Mouse (Mus musculus) limb, embryonic 14.5 days (tissue): ENCODE measurements around the gene Gpr1. TPM values are rescaled to one million over a fixed set of nuclear protein-coding genes. Genes with fewer than 3 reads are reported as not detected.

Experiments
- ATAC-seq: fragments of 200-750 bp; cut with Nextera tagmentation; 2 replicates; pipeline ENCODE4 v1.8.0; 2017; ENCODE audit warnings: low read depth, moderate number of reproducible peaks, moderate TSS enrichment; ENCODE audit not compliant: low FRiP score
- DNase-seq: peaks from one replicate; pipeline ENCODE4 v3.0.0-alpha.2; 2015; ENCODE audit warnings: low spot score
- H3K27ac ChIP-seq: fragments of 300-500 bp; sonication (generic); replicated peaks from 2 replicates; pipeline ENCODE4 v1.5.1; 2014; ENCODE audit warnings: low read depth, mild to moderate bottlenecking, low read length, moderate library complexity, mixed read lengths
- H3K27me3 ChIP-seq: fragments of 300-500 bp; sonication (generic); 2 replicates; pipeline ENCODE4 v1.6.1; 2014; ENCODE audit warnings: low read length, mixed read lengths; ENCODE audit not compliant: control insufficient read depth, insufficient read depth
- H3K36me3 ChIP-seq: fragments of 300-500 bp; sonication (generic); 2 replicates; pipeline ENCODE4 v1.6.1; 2014; ENCODE audit warnings: mild to moderate bottlenecking, low read length, moderate library complexity, mixed read lengths; ENCODE audit not compliant: control insufficient read depth, insufficient read depth
- H3K4me1 ChIP-seq: fragments of 300-500 bp; sonication (generic); 2 replicates; pipeline ENCODE4 v1.6.1; 2014; ENCODE audit warnings: antibody characterized with exemption, low read length, mixed read lengths; ENCODE audit not compliant: control insufficient read depth, insufficient read depth
- H3K4me2 ChIP-seq: fragments of 300-500 bp; sonication (generic); replicated peaks from 2 replicates; pipeline ENCODE4 v1.6.1; 2014; ENCODE audit warnings: low read depth, mild to moderate bottlenecking, low read length, moderate library complexity; ENCODE audit not compliant: severe bottlenecking
- H3K4me3 ChIP-seq: fragments of 300-500 bp; sonication (generic); replicated peaks from 2 replicates; pipeline ENCODE4 v1.5.1; 2014; ENCODE audit warnings: low read length
- H3K9ac ChIP-seq: fragments of 300-500 bp; sonication (generic); 2 replicates; pipeline ENCODE4 v1.6.1; 2014; ENCODE audit warnings: mild to moderate bottlenecking, low read depth, low read length, moderate library complexity; ENCODE audit not compliant: severe bottlenecking
- H3K9me3 ChIP-seq: fragments of 300-500 bp; sonication (generic); 2 replicates; pipeline ENCODE4 v1.6.1; 2016; ENCODE audit warnings: low read length; ENCODE audit not compliant: control insufficient read depth
- POLR2A ChIP-seq: fragments of 200-500 bp; IDR thresholded peaks from 2 replicates; pipeline ENCODE4 v1.8.0; 2012; ENCODE audit warnings: inconsistent platforms, mild to moderate bottlenecking, moderate library complexity, borderline replicate concordance; ENCODE audit not compliant: insufficient read depth, insufficient read length; ENCODE audit errors: extremely low read depth
- WGBS: fragments of 180-500 bp; shearing (Covaris S2); extraction: QIAGEN DNeasy Blood & Tissue Kit; methylation state at CpG from one replicate; pipeline ENCODE4 v1.1.7; 2014; 5-methylcytosine and 5-hydroxymethylcytosine counted together
- polyA plus RNA-seq, 2 experiments: library from polyadenylated mRNA; depleted of rRNA in 1 of 2; stranded (reverse) in 1 of 2; unstranded in 1 of 2; fragments of >200 nt; fragmentation: Nextera tagmentation in 1 of 2; extraction: Ambion mirVana in 1 of 2; gene quantifications; 2 replicates each; pipeline versions ENCODE4 v1.2.1 to v1.2.3; 2012 to 2014

Gene Gpr1
- polyA plus RNA-seq, 2 experiments = 0.29 to 0.34 TPM

DNA sequence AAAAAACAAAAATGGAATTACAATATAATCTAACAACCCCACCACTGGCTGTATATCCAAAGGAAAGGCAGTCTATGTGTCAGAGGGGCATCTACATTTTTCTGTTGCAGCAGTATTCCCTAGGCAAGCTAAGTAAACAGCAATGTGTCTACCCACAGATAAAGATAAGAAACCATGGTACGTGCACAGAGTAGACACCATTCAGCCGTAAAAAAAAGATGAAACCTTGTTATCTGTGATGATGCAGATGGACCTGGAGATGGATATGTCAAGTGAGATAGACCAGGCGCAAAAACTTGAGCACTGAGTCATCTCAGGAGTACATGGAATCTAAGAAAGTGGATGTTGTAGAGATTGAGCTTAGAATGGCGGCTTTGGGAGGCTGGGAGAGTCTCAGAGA, 10.7 kb upstream of the Gpr1 start:
- 83% methylated on average over 4 of the region's 4 CpGs for WGBS
- Histone ChIP-seq H3K4me3 (no peak overlapping the region), H3K27ac (no peak overlapping the region), H3K27me3 (no peaks in the 10 kb centered on the region), H3K9me3 (no peaks in the 10 kb centered on the region), H3K9ac (no peak overlapping the region), H3K36me3 (no peaks in the 10 kb centered on the region), H3K4me1 (no peaks in the 10 kb centered on the region), H3K4me2 (no peak overlapping the region)
- ATAC-seq = no peak
- TF ChIP-seq POLR2A = no peak
- DNase-seq = no peak

GRCm38 (mm10) chr1:63219277-63219676, 4.9 kb upstream of the Gpr1 start:
- Histone ChIP-seq H3K4me3 (no peak overlapping the region), H3K27ac (no peak overlapping the region), H3K27me3 (no peaks in the 10 kb centered on the region), H3K36me3 (no peaks in the 10 kb centered on the region), H3K9ac (no peak overlapping the region), H3K4me2 (no peak overlapping the region), H3K9me3 (no peaks in the 10 kb centered on the region), H3K4me1 (peaks cover 4% of the 10 kb centered on the region)
- no peak for TF ChIP-seq POLR2A
- ATAC-seq (no peak), DNase-seq (no peak)
- 92% methylated on average over 4 of the region's 4 CpGs for WGBS

- 24% methylated on average over 7 of the region's 7 CpGs for whole genome bisulfite sequencing
Observed at GRCm38 (mm10) chr1:63214631-63215030, 288 bp upstream of the Gpr1 start.

DNA sequence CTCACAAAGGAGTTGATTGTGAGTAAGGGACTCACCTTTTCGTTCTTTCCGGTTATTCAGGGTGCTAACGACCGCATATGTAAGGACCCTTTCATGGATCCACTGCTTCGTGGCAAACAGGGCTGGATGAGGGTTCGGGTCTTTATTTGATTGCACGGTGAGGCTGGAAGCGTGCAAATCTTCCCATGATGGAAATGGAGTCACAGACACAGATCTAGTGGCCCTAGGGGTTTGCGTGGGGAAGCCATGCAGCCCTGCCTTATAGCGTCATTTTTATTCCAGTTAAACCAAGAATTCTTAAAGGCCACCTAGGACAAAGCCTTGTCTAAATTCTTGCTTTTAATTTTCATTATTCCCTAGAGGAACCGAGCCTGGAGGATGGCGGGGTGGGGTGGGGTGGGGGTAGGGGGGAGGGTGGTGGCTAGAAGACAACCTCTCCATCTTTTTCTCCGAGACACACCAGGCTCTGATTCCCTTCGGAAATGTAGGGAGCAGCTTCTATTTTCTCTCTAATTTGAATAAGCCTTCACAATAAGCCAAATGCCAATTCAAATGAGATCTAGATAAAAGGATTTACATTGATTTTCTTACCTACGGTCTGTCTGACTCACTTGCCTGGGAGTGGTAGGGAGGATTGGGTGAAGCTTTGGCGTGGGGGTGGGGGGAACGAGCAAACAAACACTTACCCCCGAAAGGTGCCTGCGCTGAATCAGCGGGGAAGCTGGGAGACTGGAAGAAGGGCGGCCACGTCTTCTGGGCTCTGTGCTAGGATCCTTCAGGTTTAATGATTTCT, 669 bp downstream of the Gpr1 start:
- Histone ChIP-seq H3K4me1 (peaks cover 9% of the 10 kb centered on the region), H3K4me2 (peak overlapping the region; percentile 32), H3K9me3 (no peaks in the 10 kb centered on the region), H3K36me3 (no peaks in the 10 kb centered on the region), H3K4me3 (0 out of 2 replicates have a peak overlapping the region, but pooled peaks have one; percentile 7), H3K27ac (no peak overlapping the region), H3K27me3 (no peaks in the 10 kb centered on the region), H3K9ac (peak overlapping the region; percentile 17; the same call in 1 of the 2 replicates)
- WGBS = 21% methylated on average over 22 of the region's 22 CpGs
- ATAC-seq (no peak), DNase-seq (no peak)
- TF ChIP-seq POLR2A = no peak

More at GRCm38 (mm10) chr1:63214631-63215030, 288 bp upstream of the Gpr1 start:
- Histone ChIP-seq H3K4me2 (no peak overlapping the region), H3K9me3 (no peaks in the 10 kb centered on the region), H3K9ac (no peak overlapping the region), H3K27ac (no peak overlapping the region), H3K4me3 (no peak overlapping the region), H3K27me3 (no peaks in the 10 kb centered on the region), H3K4me1 (peaks cover 9% of the 10 kb centered on the region), H3K36me3 (no peaks in the 10 kb centered on the region)
- ATAC-seq (no peak), DNase-seq (no peak)
- no peak for TF ChIP-seq POLR2A

DNA sequence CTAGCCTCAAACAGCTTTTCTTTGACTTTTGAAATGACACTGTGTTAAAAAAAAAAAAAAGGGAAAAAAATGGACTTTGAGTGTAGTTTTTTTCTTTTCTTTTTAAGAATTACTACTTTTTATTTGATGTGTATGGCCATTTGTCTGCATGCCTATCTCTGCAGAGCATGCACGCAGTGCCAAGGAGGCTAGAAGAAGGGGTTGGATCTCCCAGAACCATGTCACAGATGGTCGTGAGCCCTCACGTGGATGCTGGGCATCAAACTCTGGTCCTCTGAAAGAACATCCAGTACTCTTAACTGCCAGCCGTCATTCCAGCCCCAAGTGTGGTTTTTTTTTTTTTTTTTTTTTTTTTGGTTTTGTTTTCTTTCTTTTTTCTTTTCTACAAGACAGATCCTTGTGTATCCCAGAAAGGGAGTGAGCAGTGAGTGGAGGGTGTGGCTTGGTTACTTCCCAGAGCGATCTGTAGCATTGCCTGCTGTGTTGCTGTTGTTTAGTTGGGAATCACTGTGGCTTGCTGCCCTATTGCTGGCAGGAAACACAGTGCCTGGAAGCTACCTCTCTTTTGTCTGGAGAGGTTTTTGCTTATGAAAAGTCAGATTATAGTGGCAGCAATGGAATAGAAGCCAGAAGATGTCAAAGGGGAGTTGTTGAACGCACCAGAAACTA, 4.3 kb downstream of the Gpr1 start:
- DNase-seq = no peak
- 27% methylated on average over 6 of the region's 6 CpGs for WGBS
- no peak for ATAC-seq

More for the DNA sequence above, 4.3 kb downstream of the Gpr1 start:
- TF ChIP-seq POLR2A = no peak
- H3K4me3 ChIP-seq = no peak overlapping the region
- no peak overlapping the region for H3K9ac ChIP-seq
- H3K4me2 ChIP-seq = no peak overlapping the region
- H3K27ac ChIP-seq = no peak overlapping the region
- no peaks in the 10 kb centered on the region for H3K36me3 ChIP-seq
- no peaks in the 10 kb centered on the region for H3K9me3 ChIP-seq
- H3K4me1 ChIP-seq = peaks cover 9% of the 10 kb centered on the region
- H3K27me3 ChIP-seq = no peaks in the 10 kb centered on the region; the same call in 1 of the 2 replicates
